Mouse (Mus musculus) kidney, postnatal 10 days (tissue): ENCODE data around the gene Gm9844.
"Not testable (repeated sequence)": the region's sequence is repeated elsewhere in the genome, so short reads cannot be mapped to it uniquely, and the experiment has no call there.

Source experiments
- DNase-seq: peaks from one replicate; pipeline ENCODE4 v3.0.0; 2021; ENCODE audit warnings: mixed read lengths

Gene Gm9844

DNA sequence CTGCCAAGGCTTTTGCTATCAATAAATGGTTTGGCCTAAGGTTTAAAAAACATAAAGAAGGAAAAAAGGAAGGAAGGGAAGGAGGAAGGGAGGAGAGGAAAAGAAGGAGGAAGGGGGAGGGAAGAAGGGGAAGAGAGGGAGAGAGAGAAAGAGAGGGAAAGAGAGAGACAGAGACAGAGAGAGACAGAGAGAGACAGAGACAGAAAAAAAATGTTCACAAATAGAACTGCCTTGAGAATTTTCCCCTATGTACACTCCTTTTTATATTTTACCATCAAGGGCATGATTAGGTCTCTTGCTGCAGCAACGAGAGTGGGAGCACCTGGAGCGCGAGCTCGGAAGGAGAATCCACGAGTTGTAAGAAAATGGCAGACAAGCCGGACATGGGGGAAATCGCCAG lies at the start of gene Gm9844:
Gm9844 (plus strand) TSS at position 301 of the 400 bp plus-strand sequence.
- no peak for DNase-seq

DNA sequence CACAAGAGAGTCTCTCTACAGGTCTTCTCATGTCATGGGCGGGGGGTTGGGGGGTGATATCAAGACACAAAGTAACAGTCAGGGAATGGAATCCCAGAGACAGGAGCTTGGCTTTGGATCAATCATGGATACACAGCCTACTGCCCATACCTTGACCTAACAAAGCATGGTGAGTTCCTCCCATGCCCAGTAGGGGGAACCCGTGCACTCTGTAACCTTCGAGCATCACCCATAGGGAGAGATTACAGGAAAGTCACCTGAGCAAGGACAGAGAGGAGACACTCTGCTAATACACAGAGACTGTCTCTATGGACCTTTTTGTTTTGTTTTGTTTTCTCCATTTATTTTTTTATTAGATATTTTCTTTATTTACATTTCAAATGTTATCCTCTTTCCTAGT lies 44.5 kb upstream of the Gm9844 start:
- DNase-seq, result peak; percentile 83

DNA sequence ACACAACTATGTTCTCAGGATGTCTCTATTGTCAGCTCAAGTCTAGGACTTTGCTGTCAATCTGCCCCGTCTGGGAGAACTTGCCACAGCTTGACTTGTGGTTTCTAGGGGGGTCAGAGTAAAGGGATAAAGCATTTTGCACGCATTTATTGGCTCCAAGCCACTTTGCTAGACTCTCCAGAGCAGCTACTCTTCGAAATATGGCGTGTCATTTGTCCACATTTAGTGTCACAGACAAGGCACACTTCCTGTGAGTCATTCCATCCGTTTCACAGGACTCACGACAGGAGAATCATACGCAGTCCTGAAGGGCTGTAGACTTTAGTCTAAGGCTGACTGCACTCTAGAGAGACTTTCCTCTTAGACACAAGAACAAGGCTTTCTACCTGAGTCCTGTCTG lies 37.6 kb upstream of the Gm9844 start:
- no peak for DNase-seq

DNA sequence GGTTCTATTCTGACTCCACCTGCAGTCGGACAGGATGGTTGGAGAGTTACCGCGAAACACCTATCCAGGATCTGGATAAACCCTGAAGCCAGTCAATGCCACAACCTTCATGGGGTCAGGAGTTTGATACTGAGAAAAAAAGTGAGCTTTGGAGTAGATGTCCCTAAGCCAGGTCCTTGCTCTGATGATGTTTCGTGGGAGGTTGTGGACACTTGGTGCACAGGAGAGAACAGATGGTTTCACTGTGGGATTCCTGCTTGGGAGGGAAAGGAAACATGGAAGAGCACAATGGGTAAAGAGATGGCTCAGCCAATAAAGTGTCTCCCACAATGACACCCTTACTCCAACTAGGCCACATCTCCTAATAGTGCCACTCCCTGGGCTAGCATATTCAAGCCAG lies 34.8 kb upstream of the Gm9844 start:
- no peak for DNase-seq

DNA sequence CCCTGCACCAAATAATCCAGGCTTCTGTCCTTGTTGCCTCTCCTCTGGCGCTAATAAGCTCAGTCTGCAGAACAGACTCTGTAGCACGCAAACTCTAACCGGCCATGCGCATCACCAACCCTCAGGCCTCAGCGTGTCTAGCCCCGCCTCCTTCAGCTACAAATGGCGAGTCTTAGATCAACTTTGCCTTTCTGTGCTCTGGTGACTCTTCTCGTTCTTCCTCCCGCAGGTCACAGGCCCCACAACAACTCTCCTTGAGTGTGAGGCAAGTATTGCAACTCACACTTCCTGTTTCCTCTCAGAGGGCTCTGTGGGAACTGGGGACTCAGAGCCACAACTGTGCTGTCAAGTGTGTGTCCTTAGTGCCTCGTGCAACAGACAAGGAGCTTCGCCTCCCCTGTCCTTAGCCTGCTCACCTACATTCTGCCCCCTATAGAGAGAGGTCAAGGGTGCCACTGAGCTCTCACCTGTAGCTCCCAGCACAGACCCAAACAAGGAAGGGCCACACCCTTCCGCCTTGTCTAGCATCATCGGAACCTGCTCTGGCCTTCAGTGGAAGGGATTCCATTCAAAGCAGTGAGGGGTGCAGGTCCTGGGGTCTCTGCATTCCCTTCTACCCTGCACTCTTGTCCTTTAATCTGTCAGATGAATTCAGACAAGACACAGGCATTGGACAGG lies 23.1 kb upstream of the Gm9844 start:
- not testable (repeated sequence) for DNase-seq

DNA sequence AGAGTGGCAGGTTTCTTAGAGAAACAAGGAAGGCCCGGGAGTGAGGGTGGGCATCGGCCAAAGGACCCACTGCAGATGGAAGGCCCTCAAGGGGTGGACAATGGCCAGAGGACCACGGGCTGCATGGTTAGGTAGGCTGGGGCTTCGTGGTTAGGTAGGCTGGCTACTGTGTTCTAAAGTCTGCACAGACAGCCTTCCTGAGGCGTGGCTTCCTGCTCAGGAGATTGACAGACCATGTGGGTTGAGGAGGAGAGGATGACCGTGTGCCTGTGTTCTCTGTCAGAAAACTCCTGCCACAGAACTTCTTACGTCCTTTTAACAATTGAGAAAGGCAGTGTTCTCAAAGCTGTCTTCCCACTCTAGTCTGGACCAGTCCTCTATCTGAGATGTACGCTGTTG lies 22.6 kb upstream of the Gm9844 start:
- no peak for DNase-seq

DNA sequence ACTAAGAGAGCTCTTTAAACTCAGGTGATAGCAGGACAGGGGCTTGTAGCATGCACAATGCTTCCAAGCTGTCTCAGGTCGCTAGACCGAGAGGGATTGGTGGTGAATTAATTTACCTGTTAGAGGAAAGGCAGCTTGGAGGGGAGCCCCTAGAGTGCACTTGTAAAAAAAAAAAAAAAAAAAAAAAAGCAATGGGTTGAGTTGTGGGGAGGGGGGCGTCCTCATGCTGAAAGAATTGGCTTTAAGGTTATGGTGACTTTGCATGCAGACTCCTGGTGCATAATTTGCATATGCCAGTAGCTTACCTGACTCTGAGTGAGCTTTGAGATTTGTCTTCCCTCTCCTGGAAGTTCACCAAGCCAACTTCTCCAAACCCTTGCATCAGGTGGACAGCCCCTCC lies 21.7 kb upstream of the Gm9844 start:
- DNase-seq, result no peak

DNA sequence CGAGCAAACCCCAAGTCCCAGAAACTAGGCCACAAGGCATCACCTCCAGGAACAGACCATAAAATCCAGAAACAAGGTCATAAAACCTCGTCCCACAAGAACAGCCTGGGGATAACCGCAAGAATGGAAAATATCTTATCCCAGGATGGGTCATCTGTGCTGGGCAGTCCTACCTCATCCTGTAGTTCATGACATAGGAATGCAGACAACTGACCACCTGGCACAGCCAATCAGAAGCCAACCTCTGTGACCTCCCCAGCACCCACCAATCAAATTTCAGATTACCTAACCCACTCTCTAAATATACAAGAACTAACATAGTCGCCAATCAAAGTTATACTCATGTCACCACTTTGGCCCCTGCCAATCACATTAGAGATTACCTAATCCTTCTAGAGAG lies 21.0 kb upstream of the Gm9844 start:
- no peak for DNase-seq

DNA sequence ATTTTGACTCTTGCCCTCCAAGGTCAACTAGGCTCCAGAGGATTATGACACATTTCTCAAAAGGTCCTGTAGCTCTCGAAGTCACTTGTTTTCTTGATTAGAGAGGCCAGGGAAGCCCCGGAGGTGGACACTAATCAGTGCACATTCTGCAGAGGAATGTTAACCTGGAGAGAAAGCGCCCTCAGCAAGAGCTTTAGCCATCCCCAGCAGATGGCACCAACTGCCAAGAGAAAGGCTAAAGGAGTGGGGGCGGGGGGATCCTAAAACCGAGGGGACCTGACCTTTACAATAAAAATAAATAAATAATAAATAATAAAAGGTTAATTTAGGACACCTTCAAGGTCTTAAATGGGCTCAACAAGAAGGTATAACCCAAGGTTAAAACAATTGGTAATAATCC lies 17.9 kb upstream of the Gm9844 start:
- no peak for DNase-seq

DNA sequence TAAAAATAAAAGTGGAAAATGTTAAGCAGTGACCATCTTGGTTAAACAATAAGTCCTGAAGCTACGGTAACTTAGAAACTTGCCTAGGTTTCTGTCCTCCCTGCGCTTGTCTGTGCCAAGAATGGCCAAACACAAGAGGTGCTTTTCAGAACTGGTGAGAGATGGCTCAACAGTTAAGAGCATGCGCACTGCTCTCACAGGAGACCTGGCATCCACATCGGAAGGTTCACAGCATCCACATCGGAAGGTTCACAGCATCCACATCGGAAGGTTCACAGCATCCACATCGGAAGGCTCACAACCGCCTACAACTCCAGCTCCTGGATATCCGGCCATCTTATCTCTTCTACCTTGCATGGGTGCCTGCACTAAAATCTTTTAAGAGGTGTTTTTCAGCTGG lies 16.8 kb upstream of the Gm9844 start:
- DNase-seq, result no peak

DNA sequence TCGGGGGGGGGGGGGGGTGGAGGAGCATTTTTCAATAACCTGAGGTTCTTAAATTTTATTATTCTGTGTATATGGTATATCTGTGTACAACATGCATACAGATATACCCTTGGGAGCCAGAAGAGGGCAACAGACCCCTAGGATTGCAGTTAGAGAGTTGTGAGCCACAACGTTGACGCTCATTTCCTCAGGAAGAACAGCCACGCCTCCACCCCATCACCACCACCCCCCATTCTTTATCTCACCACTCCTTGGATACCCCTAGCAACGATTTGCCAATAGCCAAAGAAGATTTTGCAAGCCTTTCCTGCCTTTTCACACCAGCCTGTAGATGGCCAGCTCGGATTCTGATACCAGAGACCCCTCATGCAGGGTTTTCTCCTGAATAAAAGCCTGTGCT lies 16.3 kb upstream of the Gm9844 start:
- DNase-seq, result no peak

DNA sequence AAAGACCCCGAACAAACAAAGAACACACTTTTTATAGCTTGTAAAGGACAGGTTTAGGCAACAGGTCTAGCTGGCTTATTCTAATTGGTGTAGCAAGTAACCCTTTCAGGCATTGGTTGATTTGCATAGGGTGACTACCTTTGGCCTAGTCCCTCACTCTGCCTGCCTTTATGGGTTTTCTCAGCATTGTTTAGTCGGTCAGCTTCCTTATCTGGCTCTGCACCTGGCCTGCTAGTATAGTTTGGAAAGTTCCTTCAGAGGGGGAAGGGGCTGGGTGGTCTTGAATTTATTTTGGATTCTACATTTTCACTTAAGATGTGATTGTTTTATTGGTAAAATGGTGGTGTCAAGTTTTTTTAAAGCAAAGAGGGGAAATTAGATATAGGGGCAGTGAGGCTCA lies 15.4 kb upstream of the Gm9844 start:
- DNase-seq, result not testable (repeated sequence)

DNA sequence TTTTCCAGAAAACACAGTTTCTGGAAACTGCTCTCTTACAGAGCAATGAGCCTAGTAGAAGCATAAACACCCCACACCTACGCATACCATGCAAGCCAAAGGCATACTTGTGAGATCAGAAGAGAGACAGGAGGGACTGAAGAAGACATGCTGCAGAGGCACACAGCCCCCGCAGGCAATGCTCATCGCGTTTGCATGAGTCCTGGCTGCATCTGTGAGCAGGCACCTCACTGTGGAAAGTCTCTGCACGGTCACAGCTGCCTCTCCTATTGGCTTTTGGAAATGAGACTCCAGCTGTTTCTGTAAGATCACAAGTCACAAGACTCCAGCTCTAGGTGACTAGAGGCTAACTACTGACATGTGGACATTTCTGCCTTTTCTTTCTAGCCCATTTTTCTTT lies 11.9 kb upstream of the Gm9844 start:
- DNase-seq, result peak; percentile 17

DNA sequence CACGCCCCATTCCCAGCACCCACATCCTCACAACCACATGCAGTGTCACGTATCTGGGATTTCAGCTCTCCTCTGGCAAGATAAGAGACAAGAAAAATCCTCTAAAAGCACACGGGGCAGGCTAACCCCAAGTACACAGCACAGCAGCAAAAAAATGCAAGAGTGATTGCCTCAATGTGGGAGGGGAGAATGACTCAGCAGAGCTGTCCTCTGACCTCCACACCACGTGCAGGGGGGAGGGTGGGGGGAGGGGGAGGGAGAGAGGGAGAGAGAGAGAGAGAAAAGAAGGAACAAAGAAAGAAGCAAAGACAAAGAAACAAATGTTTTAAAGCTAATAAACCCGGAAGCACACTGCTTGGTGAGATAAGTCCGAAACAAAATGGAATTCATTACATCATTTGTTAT lies 11.1 kb upstream of the Gm9844 start:
- DNase-seq, result no peak

DNA sequence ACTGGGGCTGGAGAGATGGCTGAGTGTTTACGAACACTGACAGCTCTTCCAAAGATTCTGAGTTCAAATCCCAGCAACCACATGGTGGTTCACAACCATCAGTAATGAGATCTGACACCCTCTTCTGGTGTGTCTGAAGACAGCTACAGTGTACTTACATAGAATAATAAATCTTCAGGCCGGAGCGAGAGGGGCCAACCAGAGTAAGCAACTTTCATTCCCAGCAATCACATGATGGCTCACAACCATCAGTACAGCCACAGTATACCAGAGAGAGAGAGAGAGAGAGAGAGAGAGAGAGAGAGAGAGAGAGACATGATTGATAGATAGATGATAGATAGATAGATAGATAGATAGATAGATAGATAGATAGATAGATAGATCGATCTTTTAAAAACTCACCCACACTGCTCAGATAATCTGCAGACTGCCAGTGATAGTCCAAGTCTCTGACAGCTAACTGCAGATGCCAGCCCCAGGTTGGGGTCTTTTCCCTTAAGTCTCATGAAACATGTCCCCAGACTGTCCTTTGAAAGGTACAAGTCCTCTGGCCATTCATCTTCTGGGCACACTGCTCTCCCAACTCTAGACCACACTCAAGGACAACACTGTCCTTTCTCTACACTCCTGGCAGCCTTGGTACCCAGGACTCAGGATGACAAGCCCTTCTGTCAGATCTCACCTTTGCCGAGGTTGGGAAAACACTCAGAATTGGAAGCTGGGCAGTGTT lies 10.3 kb upstream of the Gm9844 start:
- no peak for DNase-seq

DNA sequence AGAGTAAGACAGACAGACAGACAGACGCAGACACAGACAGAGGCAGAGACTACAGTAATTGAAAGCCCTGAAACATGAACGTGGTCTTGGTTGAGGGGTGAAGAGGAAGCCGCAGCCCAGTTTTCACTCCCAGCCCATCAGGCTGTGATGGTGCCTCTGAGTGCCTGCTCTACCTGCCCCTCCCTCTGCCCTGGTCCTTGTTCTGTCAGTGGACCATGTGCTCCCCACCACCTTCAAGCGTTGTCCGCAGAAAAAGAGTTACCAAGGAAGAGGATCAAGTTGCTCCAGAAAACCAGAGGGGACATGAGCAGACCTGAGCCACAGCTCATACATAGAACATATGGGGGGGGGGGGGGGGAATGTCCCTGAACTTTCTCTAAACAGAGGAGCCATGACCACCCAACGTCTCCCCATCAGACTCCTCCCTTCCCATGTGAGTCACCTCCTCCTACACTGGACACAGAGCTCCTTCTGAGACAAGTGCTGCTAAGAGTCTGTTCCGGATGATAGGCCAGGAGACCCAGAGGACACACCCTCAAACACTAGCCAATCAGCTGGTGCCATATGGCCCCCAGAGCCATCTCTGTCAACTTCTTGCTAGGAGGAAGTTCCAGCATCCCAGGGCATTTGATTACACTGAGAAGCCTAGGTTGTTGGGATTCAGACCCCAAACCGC lies 9.3 kb upstream of the Gm9844 start:
- no peak for DNase-seq

DNA sequence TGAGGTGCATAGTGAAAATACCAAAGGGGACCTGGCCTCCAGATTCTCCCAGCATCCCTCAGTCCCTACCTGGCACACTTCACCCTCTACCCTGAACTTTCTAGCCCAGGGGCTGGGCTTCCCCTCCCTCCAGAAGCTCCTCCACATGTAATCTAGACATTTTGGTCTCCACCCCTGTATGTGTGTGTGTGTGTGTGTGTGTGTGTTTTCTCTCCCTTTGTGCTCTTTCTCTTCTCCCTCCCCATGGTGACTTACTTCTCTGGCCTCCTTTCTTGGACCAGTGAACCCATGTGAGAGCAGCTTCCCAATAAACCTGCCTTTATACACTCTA lies 8.8 kb upstream of the Gm9844 start:
- no peak for DNase-seq

DNA sequence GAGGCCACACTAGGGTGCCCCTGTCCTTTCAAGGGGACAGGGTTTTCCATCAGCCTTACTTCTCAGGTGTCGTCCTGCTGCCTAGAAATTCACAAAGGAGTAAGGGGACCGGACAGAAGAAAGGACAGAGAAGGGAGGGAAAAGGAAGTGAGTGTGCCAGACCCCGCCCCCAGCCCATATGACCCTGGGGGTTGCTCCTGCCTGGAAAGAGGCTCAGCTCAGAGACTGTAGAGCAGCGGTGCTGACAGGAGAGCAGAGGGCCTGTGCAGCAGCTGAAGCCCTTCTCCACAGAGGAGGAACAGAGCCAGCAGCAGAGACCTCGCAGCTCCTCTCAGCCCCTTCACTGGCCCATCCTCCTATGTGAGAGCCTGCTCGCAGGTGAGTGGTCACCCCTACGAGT lies 8.3 kb upstream of the Gm9844 start:
- DNase-seq, result no peak

DNA sequence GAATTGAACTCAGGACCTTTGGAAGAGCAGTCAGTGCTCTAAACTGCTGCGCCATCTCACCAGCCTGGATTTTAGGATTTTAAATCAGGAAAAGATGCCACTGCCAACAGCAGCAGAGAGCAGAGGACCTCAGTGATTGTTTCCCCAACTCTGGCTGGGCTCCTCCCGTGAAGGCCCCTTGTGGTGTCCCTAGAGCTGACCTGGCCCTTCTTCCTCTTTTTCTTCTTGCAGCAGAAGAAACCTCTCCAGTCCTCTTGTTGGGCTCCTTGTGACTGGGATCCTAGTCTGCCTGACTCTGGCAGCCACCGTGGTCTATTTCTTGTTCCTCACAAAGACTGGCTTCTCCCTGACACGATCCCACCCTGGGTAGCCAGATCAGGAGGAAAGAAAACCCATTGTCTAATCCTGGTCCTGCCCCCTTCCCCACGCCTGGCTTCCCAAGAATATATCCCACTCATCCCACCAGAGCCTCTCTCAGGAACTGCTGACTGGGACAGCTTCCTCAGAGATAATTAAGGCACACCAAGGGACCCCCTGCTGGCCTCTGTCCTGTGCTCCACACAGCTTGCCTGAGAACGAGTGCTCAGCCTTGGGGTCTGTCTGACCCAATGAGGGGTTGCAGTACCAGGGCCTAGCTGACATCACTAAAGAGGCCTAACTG lies 5.4 kb upstream of the Gm9844 start:
- no peak for DNase-seq

DNA sequence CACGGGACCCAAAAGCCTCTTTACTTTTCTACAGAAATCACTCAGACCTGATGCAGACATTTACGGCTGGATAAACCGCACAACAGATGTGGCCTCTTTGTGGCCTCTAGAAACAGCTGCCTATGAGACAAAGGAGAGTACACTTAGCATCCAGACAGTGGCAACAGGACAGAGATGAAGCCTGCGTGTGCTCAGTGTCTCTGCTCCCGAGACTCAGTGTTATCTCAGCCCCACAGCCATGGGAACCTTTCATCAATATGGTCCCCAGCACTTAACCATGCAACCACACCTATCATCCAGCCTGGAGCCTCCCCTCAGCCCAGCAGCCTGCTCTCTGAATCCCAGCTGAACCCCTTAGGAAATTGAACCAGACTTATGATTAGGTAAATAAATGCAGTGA lies 2.8 kb upstream of the Gm9844 start:
- no peak for DNase-seq

DNA sequence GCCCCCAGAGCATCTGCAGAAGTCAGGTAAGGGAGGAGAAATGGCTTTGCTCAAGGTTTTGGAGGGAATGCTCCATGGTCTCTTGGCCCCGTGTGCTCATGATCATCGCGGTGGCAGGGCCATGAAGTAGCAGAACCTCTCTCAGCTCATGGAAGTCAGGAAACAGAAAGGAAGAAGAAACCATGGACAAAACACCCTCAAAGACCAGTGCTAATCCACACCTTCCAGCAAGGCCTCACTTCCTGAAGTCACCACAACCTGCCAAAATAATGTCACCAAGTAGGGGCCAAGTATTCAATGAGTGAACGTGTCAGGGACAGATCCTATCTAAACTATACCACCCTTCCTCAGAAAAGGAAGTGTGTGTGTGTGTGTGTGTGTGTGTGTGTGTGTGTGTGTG lies 840 bp downstream of the Gm9844 start:
- no peak for DNase-seq

DNA sequence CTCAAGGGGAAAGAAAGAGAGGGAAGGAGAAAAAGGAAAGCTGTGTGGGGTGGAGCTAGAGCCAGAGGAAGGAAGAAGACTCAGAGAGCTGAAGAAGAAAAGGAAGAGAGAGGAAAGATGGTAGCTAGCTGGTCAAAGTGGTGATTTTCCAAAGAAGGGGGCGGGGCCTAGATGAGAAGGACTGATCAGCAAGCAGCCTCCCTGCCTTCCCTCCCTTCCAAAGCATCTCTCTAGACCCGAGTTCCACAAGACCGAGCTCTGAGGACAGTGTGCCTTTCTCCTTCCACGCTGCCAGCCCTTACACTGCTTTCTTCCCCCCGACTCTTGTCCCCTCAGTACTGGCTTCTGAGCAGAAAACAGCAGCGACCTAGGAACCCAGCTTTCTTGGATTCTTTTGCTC lies 2.1 kb downstream of the Gm9844 start:
- DNase-seq, result no peak

DNA sequence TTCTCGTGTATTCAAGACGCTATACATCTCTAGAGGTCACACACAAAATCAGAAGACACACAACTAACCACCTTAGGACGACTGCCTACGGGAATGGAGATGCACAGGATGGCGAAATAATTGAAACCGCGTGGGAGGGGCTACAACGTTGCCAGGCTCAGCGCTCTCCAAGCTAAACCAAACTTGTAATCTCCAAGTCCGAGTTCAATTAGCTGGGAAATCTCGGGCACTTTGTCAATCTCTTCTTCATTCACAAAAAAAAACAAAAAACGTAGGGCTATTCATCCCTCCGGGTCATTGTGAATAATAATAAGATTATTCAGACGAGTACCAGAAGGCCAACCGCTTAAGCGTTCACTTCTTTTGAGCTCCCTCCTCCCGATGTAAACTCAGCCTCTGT lies 7.1 kb downstream of the Gm9844 start:
- no peak for DNase-seq
